Mouse (Mus musculus): ENCODE data around the gene Mgst2.

The Mgst2 gene

GRCm38 (mm10) chr3:51654303-51655055 lies 5.7 kb upstream of the Mgst2 start:
- no peak for DNase-seq (ENCODE audit: low spot score)

- DNase-seq (ENCODE audit: low spot score) = no peak
Measured at GRCm38 (mm10) chr3:51659415-51659814, 745 bp upstream of the Mgst2 start.

- DNase-seq (ENCODE audit: low spot score) = no peak
Measured at GRCm38 (mm10) chr3:51660821-51661276, 689 bp downstream of the Mgst2 start.

- DNase-seq (ENCODE audit: low spot score) = no peak
Measured at GRCm38 (mm10) chr3:51661376-51661775, 1.2 kb downstream of the Mgst2 start.

- no peak for DNase-seq (ENCODE audit: low spot score)
Measured at GRCm38 (mm10) chr3:51661880-51662550, 1.9 kb downstream of the Mgst2 start.

- no peak for DNase-seq (ENCODE audit: low spot score)
Measured at GRCm38 (mm10) chr3:51662557-51662956, 2.4 kb downstream of the Mgst2 start.

GRCm38 (mm10) chr3:51668607-51669006 lies 8.4 kb downstream of the Mgst2 start:
- no peak for DNase-seq (ENCODE audit: low spot score)

- no peak for DNase-seq (ENCODE audit: low spot score)
Measured at GRCm38 (mm10) chr3:51670414-51671070, 10.4 kb downstream of the Mgst2 start.

GRCm38 (mm10) chr3:51671071-51671469 lies 10.9 kb downstream of the Mgst2 start:
- no peak for DNase-seq (ENCODE audit: low spot score)

- DNase-seq (ENCODE audit: low spot score) = no peak
Measured at GRCm38 (mm10) chr3:51672631-51673030, 12.5 kb downstream of the Mgst2 start.

GRCm38 (mm10) chr3:51673408-51674086 lies 13.4 kb downstream of the Mgst2 start:
- no peak for DNase-seq (ENCODE audit: low spot score)

GRCm38 (mm10) chr3:51674963-51675362 lies 14.8 kb downstream of the Mgst2 start:
- DNase-seq (ENCODE audit: low spot score) = no peak

- DNase-seq (ENCODE audit: low spot score) = no peak
Measured at GRCm38 (mm10) chr3:51685539-51685938, 25.4 kb downstream of the Mgst2 start.

GRCm38 (mm10) chr3:51686316-51686715 lies 26.2 kb downstream of the Mgst2 start:
- no peak for DNase-seq (ENCODE audit: low spot score)

GRCm38 (mm10) chr3:51686791-51687190 lies 26.6 kb downstream of the Mgst2 start:
- no peak for DNase-seq (ENCODE audit: low spot score)

- no peak for DNase-seq (ENCODE audit: low spot score)
Measured at GRCm38 (mm10) chr3:51688725-51689124, 28.6 kb downstream of the Mgst2 start.

GRCm38 (mm10) chr3:51693196-51693595 lies 33.0 kb downstream of the Mgst2 start:
- DNase-seq (ENCODE audit: low spot score) = no peak

GRCm38 (mm10) chr3:51694576-51694975 lies 34.4 kb downstream of the Mgst2 start:
- DNase-seq (ENCODE audit: low spot score) = no peak

GRCm38 (mm10) chr3:51695713-51696112 lies 35.6 kb downstream of the Mgst2 start:
- no peak for DNase-seq (ENCODE audit: low spot score)

- DNase-seq (ENCODE audit: low spot score) = no peak
Measured at GRCm38 (mm10) chr3:51697931-51698330, 37.8 kb downstream of the Mgst2 start.

- DNase-seq (ENCODE audit: low spot score) = no peak
Measured at GRCm38 (mm10) chr3:51700123-51700522, 40.0 kb downstream of the Mgst2 start.

GRCm38 (mm10) chr3:51700731-51701280 lies 40.6 kb downstream of the Mgst2 start:
- DNase-seq (ENCODE audit: low spot score) = no peak

All from ovary, postnatal 10 days (tissue).